Mouse (Mus musculus) frontal cortex, adult (tissue): ENCODE results near the gene Slc2a8.

Experiments used
- ATAC-seq: cut with Nextera tagmentation; 2 replicates; pipeline ENCODE4 v1.9.2; 2017; ENCODE audit warnings: mild to moderate bottlenecking, moderate library complexity, mixed read lengths; ENCODE audit not compliant: low TSS enrichment

Slc2a8 gene

GRCm38 (mm10) chr2:32928947-32929829 is 52.7 kb downstream of the Slc2a8 start:
- no peak for ATAC-seq

DNA sequence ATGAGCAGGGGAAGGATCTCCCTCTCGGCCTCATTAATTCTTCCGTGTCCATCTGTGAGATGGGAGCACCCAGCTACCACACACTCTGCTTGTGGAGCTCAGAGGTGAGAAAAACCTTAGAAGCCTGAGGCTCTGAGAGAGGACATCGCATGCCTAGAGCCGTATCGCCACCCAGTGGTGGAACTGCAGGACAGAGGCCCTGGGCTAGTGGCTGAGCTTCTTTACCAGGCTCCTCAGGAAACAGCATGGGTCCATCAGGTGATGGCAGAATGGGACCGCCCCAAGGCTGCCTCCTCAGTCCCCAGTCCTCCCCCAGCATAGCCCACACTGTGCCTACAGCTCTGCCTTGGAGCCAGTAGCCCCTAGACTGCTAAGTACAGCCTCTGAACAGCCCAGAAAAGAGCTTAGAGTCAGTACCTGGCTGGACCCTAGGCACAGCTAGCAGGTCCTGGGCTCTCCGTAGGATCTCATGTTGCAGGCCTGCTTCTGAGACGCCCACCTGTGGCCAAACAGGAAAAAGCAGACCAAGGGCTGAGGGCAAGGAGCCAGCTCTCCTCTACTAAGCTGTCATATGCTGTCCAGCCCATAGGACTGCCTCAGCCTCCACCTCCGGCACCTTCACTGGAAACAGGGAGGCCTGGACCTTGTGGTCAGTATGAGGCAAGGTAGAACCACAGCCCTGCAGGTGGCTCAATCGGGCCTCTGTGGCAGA is 53.5 kb downstream of the Slc2a8 start:
- peak; percentile 87 for ATAC-seq

- no peak for ATAC-seq
Observed at GRCm38 (mm10) chr2:32927624-32928234, 54.2 kb downstream of the Slc2a8 start.

GRCm38 (mm10) chr2:32926330-32927075 is 55.4 kb downstream of the Slc2a8 start:
- no peak for ATAC-seq

DNA sequence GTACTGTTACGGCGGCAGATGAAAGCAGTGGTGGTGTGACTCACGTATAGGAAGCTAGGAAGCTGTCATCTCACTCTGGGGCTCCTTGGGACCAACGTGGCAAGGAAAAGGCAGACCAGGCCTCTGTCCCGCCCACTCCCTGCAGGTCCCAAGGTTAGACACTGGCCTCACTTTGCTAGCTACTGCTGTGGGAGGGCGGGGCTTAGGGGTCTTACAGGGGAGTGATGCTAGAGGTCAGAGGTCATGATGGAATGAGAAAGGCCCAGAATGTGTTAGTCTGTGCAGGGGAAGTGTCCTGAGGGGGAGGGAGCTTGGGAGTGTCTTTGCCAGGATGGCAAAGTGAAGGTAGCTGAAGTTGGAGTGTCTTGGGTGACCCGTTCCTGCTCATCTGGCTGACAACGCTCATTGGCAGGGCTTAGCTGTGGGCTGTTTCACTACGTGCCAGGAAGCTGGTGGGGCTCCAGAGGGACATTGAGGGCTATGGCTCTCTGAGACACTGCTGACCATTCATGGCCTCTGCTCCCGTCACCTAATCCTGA is 57.5 kb downstream of the Slc2a8 start:
- ATAC-seq, result no peak

GRCm38 (mm10) chr2:32923551-32924250 is 58.2 kb downstream of the Slc2a8 start:
- ATAC-seq, result no peak
